In genomic region chr1:141961743-141962142, GRCm38 (mm10) we compare ENCODE assay signal across 7 mouse cellular contexts.
DNase-seq lines count a peak whose midpoint lies in the region; ATAC-seq lines count a peak whose summit lies in the region.

No protein-coding gene starts in this region.

- no peaks in the 10 kb centered on the region for H3K36me3 ChIP-seq in kidney, embryonic 14.5 days (ENCODE audit: control insufficient read depth, insufficient read depth, low read length)

- no peak overlapping the region for H3K9ac ChIP-seq in kidney, embryonic 14.5 days (ENCODE audit: low read depth, low read length)

- H3K27me3 ChIP-seq in kidney, embryonic 14.5 days (ENCODE audit: control insufficient read depth, insufficient read depth, low read length): no peaks in the 10 kb centered on the region

- no peaks in the 10 kb centered on the region for H3K9me3 ChIP-seq in kidney, embryonic 14.5 days (ENCODE audit: control insufficient read depth, low read length)

- H3K4me1 ChIP-seq in kidney, embryonic 14.5 days (ENCODE audit: control insufficient read depth, insufficient read depth, low read length): no peaks in the 10 kb centered on the region

- no peak for ATAC-seq in kidney, embryonic 14.5 days (ENCODE audit: low FRiP score, low TSS enrichment)
- peak; percentile 80 for ATAC-seq in megakaryocyte progenitor cell, adult 5-6 weeks (replicated peaks; ENCODE audit: poor library complexity)

- peak; percentile 50 for DNase-seq in kidney, adult 9 months
- peak; percentile 3 for DNase-seq in thymus, postnatal 14 days
- no peak for DNase-seq in thymus, postnatal 25 days
- DNase-seq in brain, adult 2 months (ENCODE audit: low read depth, low spot score): peak; percentile 32
- no peak for DNase-seq in layer of hippocampus, adult 8-10 months (ENCODE audit: low spot score in 2 of 2)

- no peak overlapping the region for H3K27ac ChIP-seq in kidney, embryonic 14.5 days (ENCODE audit: low read depth, low read length)

- H3K4me3 ChIP-seq in kidney, embryonic 14.5 days (ENCODE audit: low read length): no peak overlapping the region

- 0% methylated on average over 2 of the region's 2 CpGs for WGBS in kidney, embryonic 14.5 days

- no peak overlapping the region for H3K4me2 ChIP-seq in kidney, embryonic 14.5 days (replicated peaks; ENCODE audit: low read depth, low read length)

Comparison
In these comparisons a context has a peak if more than half of its experiments do, and no peak if none do; other contexts are left out.
1. DNase-seq: peak in kidney, adult 9 months (single experiment), thymus, postnatal 14 days (single experiment) and brain, adult 2 months (single experiment); none in thymus, postnatal 25 days (single experiment) and layer of hippocampus, adult 8-10 months (0 of 2).